Mouse (Mus musculus): ENCODE data around the gene Timm8b. TPM values are rescaled to one million over a fixed set of nuclear protein-coding genes. Genes with fewer than 3 reads are reported as not detected.

The Timm8b gene
- polyA plus RNA-seq, 1 experiment from 2014 or later: 247 TPM

DNA sequence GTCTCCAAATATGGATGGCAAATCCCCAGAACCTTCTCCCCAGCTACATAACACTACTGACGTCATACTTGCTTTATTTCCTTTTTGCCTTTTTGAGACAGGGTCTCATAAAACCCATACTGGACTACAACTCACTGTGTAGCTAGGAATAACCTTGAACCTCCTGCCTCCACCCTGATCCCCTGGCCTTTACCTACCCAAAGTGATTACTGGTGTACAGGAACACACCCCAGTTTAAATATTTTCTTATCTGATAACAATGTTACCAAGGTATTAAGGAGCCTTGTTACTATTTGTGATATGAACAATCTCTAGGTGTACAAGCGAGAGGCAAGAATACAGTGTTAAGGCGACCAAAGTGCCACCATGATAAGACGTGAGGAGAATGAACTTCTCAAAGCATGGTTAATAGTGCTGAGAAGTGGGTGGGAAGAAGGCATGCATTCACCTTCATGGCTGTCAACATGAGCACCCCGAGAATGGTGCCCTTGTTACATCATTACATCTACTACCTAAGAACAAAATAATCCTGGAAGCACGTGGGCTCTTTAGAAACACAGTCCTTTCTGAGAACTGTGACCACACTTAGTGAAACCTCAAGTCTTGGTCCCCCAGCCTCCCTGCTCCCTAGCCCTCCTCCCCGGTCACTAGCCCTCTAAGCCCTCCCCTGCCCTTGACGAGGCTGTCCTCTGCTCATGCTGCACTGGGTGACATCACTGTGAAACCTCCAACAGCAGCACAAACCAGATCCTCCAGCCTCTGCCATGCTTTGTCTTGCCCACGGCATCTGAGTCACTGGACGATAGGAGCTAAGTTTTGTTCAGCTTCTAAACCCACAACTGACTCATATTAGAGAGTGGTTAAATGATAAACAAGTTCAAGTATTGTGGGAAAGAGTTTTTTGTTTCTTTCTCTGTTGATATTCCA lies 33.8 kb upstream of the Timm8b start:
- no peak for DNase-seq (ENCODE audit: low read depth, low spot score)
- no peaks in the 10 kb centered on the region for H3K27me3 ChIP-seq
- POLR2A ChIA-PET: interaction anchor here (0.7 kb wide), 1 partner anchor 22 kb away, joined by 3 read pairs; no protein-coding TSS in a partner anchor
- in situ Hi-C loops (cut with MboI; ENCODE audit: low pct_unique_long_range_greater_than_20kb): no loop called here
- CTCF ChIA-PET: interaction anchor here (1.3 kb wide), 1 partner anchor 41 kb away, joined by 3 read pairs; no protein-coding TSS in a partner anchor
- ATAC-seq: peak; percentile 88
- no peak for TF ChIP-seq CTCF (IDR thresholded peaks at IDR 0.05)

DNA sequence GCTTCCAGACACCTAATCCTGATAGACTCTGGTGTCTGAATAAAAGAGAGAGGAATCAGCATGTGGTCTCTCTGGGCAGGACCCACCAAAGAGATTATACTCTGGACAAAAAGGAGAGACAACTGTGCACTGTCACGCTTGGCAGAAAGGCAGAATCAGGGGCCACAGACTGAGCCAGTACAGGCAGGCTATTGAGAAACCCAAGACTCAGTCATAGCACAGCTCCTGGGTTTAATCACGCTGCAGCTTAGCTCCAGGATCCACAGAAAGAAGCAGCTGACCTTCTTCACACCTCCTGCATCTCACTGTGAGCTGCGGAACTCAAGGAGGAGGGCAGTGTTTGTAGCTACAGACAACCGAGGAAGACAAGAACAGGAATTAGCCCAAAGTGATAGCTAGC lies 23.3 kb upstream of the Timm8b start:
- in situ Hi-C loops (cut with MboI; ENCODE audit: low pct_unique_long_range_greater_than_20kb): no loop called here
- ATAC-seq (peak; percentile 80), DNase-seq (ENCODE audit: low read depth, low spot score) (peak; percentile 57)
- POLR2A ChIA-PET: interaction anchor here (0.6 kb wide), 1 partner anchor 18 kb away, joined by 3 read pairs; no protein-coding TSS in a partner anchor
- CTCF ChIA-PET: interaction anchor here (1.0 kb wide), 1 partner anchor 12 kb away, joined by 4 read pairs; no protein-coding TSS in a partner anchor
- no peak for TF ChIP-seq CTCF (IDR thresholded peaks at IDR 0.05)
- H3K27me3 ChIP-seq: no peaks in the 10 kb centered on the region

DNA sequence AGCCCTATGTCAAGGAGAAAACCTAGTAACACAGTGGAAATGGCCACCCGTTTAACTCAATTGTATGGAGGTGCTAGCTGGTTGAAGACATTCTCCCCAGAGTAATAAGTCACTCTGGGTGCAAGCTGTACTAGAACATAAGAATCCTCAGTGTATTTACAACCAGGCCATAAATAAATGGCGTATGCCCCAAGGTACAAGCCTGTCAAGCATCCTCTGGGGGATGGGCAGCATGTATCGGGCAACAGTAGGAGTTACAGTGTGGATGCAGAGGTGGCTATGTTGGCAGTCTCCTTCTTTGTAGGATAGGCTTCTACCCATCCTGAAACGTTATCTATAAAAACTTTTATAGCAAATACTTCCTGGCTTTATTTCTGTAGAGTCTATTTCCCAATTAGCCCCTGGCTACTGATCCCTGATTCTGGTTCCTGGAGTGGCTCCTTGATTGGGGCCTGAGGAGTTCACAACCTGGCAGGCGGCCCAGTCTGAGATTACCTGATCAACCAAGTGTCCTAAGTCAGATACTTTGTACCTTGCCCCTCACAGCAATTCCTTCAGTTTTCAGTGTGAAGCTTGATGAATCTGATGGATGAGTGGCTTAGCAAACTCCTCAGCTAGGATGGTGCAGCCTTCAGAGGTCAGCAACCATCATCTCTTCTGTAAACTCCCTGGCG lies 18.4 kb upstream of the Timm8b start:
- H3K27me3 ChIP-seq: no peaks in the 10 kb centered on the region
- ATAC-seq (no peak), DNase-seq (ENCODE audit: low read depth, low spot score) (no peak)
- ChIA-PET CTCF (interaction anchor here (1.3 to 2.8 kb wide), 2 partner anchors 9 to 10 kb away, joined by 4 to 15 read pairs; no protein-coding TSS in a partner anchor), POLR2A (no interaction called here)
- in situ Hi-C loops (cut with MboI; ENCODE audit: low pct_unique_long_range_greater_than_20kb): no loop called here
- TF ChIP-seq CTCF (IDR thresholded peaks at IDR 0.05): no peak

DNA sequence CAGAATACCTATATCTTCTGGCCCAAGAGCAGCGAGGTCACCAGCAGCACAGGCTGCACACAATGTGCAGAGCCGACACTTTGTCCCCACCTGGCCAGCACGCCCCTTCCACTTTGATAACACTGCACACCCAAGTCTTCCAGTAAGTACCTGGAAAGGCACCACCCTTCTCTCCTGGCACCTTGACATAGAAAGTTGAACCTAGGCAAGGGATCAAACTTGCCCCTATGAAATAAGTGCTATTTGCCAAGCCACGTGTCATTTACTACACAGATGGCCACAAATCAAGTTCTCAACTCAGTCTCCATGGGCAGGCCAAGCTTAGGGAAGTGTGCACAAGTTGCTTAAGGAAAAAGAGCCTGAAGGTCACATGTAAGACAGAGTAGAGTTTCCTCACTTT lies 16.8 kb upstream of the Timm8b start:
- DNase-seq (ENCODE audit: low read depth, low spot score): no peak
- no peak for ATAC-seq
- ChIA-PET CTCF (interaction anchor here (2.8 kb wide), 1 partner anchor 8 kb away, joined by 15 read pairs; no protein-coding TSS in a partner anchor), POLR2A (no interaction called here)
- H3K27me3 ChIP-seq: no peaks in the 10 kb centered on the region
- in situ Hi-C loops (cut with MboI; ENCODE audit: low pct_unique_long_range_greater_than_20kb): no loop called here
- no peak for TF ChIP-seq CTCF (IDR thresholded peaks at IDR 0.05)

DNA sequence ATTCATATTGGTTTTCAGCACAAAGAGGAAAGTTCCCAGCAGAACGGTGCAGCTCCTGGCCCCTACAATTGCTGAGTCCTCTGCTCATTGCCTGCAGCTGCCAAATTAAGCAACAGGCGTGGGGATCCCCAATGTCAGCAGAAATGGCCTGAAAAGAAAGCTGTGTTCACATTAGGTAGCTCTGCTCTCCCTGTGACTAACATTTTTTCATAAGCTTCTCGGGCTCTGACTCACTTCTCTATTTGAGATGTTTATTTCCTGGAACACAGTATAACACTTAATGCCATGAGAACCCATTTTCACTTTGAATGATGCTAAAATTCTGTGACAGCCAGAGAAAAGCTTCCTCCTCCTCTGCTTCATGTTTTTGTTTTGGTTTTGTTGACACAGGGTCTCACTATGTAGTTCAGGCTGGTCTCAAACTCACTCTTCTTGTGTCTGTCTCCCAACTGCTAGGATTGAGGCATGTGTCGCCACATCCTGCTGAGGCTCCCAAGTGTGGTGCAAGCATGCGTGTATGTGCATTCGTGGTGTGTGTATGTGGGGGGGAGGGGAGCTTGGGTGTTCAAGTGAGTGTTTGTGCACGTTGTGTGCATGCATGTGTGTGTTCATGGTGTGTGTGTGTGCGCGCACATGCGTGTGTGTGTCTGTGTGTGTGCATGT lies 12.7 kb upstream of the Timm8b start:
- H3K27me3 ChIP-seq: no peaks in the 10 kb centered on the region
- CTCF ChIA-PET: no interaction called here
- DNase-seq (ENCODE audit: low read depth, low spot score): peak; percentile 75
- in situ Hi-C loops (cut with MboI; ENCODE audit: low pct_unique_long_range_greater_than_20kb): no loop called here
- peak; percentile 86 for ATAC-seq
- POLR2A ChIA-PET: interaction anchor here (0.8 to 1.2 kb wide), 3 partner anchors 12 to 63 kb away, joined by 3 read pairs; partner anchors contain the start of genes Pts, Sdhd and Timm8b
- no peak for TF ChIP-seq CTCF (IDR thresholded peaks at IDR 0.05)

DNA sequence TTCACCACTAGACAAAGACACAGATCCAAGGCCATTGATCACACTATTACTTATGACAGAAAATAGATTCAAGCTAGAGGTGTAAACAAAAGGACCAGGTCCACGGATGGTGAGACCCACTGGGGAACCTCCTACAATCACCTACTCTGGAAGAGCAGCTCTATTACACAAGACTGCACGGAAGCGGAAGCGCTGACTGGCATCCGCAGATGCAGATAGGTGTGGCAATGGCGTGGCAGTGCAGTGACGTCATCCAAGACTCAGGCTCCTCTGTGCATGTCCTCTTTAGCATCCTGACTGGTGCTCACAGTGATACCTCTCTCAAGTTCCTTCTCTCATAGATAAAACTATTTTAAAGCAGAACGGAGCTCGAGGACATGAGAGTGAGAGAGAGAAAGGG lies 10.8 kb upstream of the Timm8b start:
- no peaks in the 10 kb centered on the region for H3K27me3 ChIP-seq
- DNase-seq (ENCODE audit: low read depth, low spot score) (no peak), ATAC-seq (no peak)
- no peak for TF ChIP-seq CTCF (IDR thresholded peaks at IDR 0.05)
- ChIA-PET CTCF (interaction anchor here (0.8 to 3.9 kb wide), 3 partner anchors 9 to 65 kb away, joined by 4 to 13 read pairs (median 7); partner anchors contain the start of gene Pts), POLR2A (interaction anchor here (0.7 to 1.2 kb wide), 2 partner anchors 64 to 1346 kb away, joined by 4 to 9 read pairs; partner anchors contain the start of gene Pts)
- in situ Hi-C loops (cut with MboI; ENCODE audit: low pct_unique_long_range_greater_than_20kb): no loop called here

DNA sequence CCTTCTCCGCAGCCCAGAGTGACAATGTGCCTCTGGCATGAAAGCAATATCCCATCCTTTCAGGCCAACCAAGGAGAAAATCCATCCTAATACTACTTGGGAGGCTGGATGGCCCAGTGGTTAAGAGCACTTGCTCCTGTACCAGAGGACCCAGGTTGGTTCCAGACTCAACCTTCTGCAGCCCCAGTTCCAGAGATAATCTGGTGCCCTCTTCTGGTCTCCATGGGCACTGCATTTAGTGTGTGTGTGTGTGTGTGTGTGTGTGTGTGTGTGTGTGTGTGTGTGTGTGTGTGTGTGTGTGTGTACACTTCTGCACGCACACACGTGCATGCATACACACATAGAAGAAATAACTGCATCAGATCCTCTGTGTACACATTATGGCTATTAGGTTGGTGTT lies 10.2 kb upstream of the Timm8b start:
- POLR2A ChIA-PET: interaction anchor here (1.2 kb wide), 1 partner anchor 65 kb away, joined by 4 read pairs; the partner anchor contains the start of gene Pts
- H3K27me3 ChIP-seq: no peaks in the 10 kb centered on the region
- CTCF ChIA-PET: interaction anchor here (0.8 to 3.9 kb wide), 8 partner anchors 8 to 141 kb away, joined by 3 to 15 read pairs (median 8); partner anchors contain the start of genes Pts, Sdhd and Timm8b
- no peak for ATAC-seq
- peak; percentile 83 for TF ChIP-seq CTCF (IDR thresholded peaks at IDR 0.05)
- DNase-seq (ENCODE audit: low read depth, low spot score): no peak
- in situ Hi-C loops (cut with MboI; ENCODE audit: low pct_unique_long_range_greater_than_20kb): no loop called here

DNA sequence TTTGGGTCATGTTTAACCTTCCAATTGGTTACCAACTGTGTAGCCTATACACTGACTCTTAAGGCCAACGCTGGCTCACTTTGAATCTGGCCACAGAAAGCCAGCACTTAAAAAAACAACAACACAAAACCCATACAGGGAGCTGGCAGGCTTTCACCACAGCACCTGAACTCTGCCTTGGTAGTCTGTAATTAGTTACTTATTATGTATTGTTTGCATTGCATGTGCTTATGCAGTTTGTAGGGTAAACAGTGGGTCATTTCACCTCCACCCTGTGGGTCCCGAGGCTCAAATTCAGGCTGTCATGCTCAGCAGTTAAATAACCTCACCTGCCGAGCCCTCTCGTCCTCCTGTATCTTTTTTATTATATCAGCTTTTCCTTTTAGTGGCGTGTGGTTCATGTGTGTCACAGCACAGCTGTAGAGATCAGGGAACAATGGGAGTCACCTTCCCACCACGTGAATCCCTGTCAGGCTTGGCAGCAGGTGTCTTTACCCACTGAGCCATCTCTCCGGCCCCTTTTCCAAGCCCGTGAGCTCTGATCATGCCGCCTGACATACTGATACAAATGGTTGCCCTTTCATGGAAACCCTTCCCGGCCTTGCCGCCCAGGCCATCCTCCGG lies 8.8 kb upstream of the Timm8b start:
- in situ Hi-C loops (cut with MboI; ENCODE audit: low pct_unique_long_range_greater_than_20kb): loop anchor here (5.0 kb wide), 2 partner anchors 58 to 138 kb away; no protein-coding TSS in a partner anchor
- no peak for TF ChIP-seq CTCF (IDR thresholded peaks at IDR 0.05)
- ChIA-PET POLR2A (no interaction called here), CTCF (interaction anchor here (0.8 to 3.9 kb wide), 8 partner anchors 8 to 151 kb away, joined by 3 to 15 read pairs (median 7); partner anchors contain the start of genes Pts, Sdhd and Timm8b)
- no peaks in the 10 kb centered on the region for H3K27me3 ChIP-seq
- no peak for DNase-seq (ENCODE audit: low read depth, low spot score)
- no peak for ATAC-seq

DNA sequence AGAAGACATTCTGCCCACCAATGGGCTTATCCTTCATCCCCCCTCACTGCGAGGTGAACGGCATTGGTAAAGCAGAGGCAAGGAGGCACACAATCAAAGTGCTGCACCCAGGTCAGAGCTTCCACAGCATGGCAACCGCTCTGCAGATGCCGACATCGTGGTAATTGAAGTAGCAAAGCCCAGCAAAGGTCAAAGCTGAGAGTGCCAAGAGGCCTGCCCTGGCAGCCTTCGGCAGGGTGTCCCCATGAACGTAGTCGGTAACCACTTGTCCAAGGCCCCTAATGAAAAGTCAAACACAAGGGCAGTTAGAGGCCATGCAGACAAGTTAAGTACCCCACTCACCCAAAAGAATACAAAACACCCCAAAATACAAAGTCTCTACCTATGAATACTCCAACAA lies 6.7 kb upstream of the Timm8b start:
- in situ Hi-C loops (cut with MboI; ENCODE audit: low pct_unique_long_range_greater_than_20kb): loop anchor here (5.0 kb wide), 2 partner anchors 60 to 140 kb away; no protein-coding TSS in a partner anchor
- POLR2A ChIA-PET: no interaction called here
- TF ChIP-seq CTCF (IDR thresholded peaks at IDR 0.05): no peak
- CTCF ChIA-PET: interaction anchor here (0.9 to 1.5 kb wide), 2 partner anchors 24 to 68 kb away, joined by 4 to 5 read pairs; partner anchors contain the start of gene Pts
- DNase-seq (ENCODE audit: low read depth, low spot score): no peak
- no peaks in the 10 kb centered on the region for H3K27me3 ChIP-seq
- ATAC-seq: no peak
